Mouse (Mus musculus) ovary, postnatal 36 days (tissue): Measurements from ENCODE around the gene Med29.

ENCODE experiments used
- DNase-seq: peaks from one replicate; pipeline ENCODE4 v3.0.0; 2022; ENCODE audit warnings: low spot score, mixed read lengths

Med29 gene

GRCm38 (mm10) chr7:28353267-28353666, 39.2 kb downstream of the Med29 start:
- DNase-seq: no peak

- DNase-seq: no peak
Measured at GRCm38 (mm10) chr7:28351676-28352191, 40.8 kb downstream of the Med29 start.

DNA sequence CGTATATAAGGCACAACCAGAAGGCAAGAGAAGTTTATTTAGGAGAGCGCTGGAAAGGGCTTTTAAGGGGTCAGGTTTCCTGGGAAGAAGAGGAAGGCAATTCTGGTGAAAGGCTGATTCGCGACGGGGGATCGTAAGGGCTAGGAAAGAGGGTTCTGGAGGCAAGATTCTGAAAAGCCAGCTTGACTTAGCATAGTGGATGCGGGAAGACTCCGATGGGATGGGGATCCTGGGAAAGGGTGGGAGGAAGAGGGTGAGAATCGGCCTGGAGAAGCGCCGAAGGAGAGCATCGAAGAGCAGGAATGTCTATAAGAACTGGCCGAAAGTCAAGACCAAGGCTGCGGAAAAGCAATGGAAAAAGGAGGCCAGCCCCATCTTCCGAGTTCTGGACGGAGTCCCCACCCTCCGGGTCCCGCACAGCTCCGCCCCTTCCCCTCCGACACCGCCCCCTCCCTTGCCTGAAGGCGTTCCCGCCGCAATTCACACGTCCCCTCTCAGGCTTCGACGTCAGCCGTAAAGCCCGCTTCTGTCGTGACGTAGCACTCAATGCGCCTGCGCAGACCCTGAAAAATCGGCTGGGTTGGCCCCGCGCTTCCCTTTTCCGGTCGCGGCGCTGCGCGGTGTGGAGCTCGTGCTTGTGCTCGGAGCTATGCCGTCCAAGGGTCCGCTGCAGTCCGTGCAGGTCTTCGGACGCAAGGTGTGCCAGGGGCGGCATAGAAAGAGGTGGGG, 42.2 kb downstream of the Med29 start, which contains the start of gene Rps16:
Gene Rps16, plus strand, starts transcription at position 498 of the 729 bp plus-strand sequence.
- DNase-seq: peak; percentile 99

DNA sequence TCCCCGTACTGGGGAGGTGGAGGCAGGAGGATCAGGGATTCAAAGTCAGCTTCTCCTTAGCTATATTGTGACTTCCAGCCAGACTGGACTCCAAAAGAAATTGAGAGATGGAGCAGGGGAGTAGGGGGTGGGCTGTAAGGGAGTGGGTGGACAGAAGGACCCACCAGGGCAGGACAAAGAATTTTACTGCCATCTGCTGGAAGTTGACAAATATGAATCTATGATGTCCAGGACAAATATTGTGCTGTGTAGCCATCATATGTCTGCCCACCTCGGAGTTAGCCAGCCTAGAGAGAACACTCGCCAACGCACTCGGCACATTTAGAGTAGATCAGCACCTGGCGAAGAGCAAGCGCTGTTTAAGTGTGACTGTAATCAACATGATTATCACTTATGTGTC, 43.9 kb downstream of the Med29 start:
- DNase-seq: no peak

- DNase-seq: peak; percentile 63
Measured at GRCm38 (mm10) chr7:28347746-28348145, 44.8 kb downstream of the Med29 start.

DNA sequence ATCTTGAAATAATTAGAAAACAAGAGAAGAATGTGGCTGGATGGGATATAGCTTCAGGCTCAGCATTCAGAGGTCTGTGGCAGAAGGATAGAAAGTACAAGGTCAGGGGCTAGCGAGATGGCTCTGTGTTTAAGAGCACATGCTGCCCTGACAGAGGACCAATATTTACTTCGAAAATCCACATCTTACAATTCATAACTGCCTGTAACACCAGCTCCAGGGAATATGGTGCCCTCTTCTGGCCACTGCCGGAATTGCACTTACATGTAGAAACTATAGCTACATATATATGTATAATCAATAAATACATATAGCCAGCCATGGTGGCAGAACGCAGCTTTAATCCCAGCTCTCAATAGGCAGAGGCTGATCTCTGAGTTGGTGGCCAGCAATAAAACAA, 47.9 kb downstream of the Med29 start:
- peak; percentile 54 for DNase-seq

- DNase-seq: no peak
Measured at GRCm38 (mm10) chr7:28341381-28341780, 51.1 kb downstream of the Med29 start.

DNA sequence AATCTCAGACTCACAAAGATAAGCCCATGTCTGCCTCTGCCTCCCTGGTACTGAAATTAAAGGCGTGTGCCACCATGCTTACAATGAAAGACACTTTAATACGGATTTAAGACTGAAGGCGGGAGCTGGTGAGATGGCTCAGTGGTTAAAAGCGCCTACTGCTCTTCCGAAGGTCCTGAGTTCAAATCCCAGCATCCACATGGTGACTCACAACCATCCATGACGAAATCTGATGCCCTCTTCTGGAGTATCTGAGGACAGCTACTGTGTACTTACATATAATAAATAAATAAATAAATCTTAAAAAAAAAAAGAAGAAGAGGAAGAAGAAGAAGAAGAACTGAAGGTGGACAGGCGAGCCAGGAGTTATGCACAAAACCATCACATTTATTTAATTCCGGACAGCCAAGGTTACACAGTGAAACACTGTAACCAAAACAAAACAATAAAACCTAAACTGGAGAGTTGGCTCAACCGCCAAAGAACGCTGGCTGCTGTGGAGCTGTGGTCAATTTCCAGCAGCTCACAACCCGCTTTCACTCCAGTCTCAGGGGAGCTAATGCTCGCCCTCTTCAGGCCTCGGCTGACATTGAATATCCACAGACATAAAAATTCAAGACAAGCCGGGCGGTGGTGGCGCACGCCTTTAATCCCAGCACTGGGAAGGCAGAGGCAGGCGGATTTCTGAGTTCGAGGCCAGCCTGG, 53.1 kb downstream of the Med29 start:
- DNase-seq: peak; percentile 62

- DNase-seq: peak; percentile 96
Measured at GRCm38 (mm10) chr7:28338108-28338998, 54.2 kb downstream of the Med29 start, which contains the start of gene Supt5. TSS of gene Supt5 (minus strand) at chr7:28338746.
